10 mouse cellular contexts compared by ENCODE assay signal in genomic region chr16:33005216-33005615, GRCm38 (mm10). TPM values are rescaled to one million over a fixed set of nuclear protein-coding genes. Genes with fewer than 3 reads are reported as not detected.
DNase-seq lines count a peak whose midpoint lies in the region; ATAC-seq and TF ChIP-seq lines count a peak whose summit lies in the region.
"Had no signal": no experiment of that assay in that cellular context is flagged by ENCODE, and none has a peak within 500 bp of the region (broad histone marks: within the 10 kb centered on the region; RNA-seq: fewer than 3 reads in every experiment).

No protein-coding gene starts in this region.

- H3K4me3 ChIP-seq in forebrain, postnatal 0 days (ENCODE audit: low read depth, low read length), result no peak overlapping the region
- H3K4me3 ChIP-seq in forebrain, embryonic 15.5 days, result no peak overlapping the region
- no peak overlapping the region for H3K4me3 ChIP-seq in midbrain, embryonic 15.5 days
- H3K4me3 ChIP-seq in midbrain, embryonic 13.5 days (replicated peaks), result no peak overlapping the region
- H3K4me3 ChIP-seq: limb, embryonic 12.5 days had no signal

- H3K4me2 ChIP-seq in forebrain, postnatal 0 days (ENCODE audit: low read depth), result no peak overlapping the region
- no peak overlapping the region for H3K4me2 ChIP-seq in forebrain, embryonic 15.5 days (replicated peaks)
- no peak overlapping the region for H3K4me2 ChIP-seq in midbrain, embryonic 15.5 days
- no peak overlapping the region for H3K4me2 ChIP-seq in midbrain, embryonic 13.5 days (replicated peaks)
- H3K4me2 ChIP-seq: limb, embryonic 12.5 days had no signal

- no peak for ATAC-seq in forebrain, postnatal 0 days
- ATAC-seq in forebrain, embryonic 15.5 days (replicated peaks), result no peak
- ATAC-seq in midbrain, embryonic 15.5 days (replicated peaks), result no peak
- ATAC-seq in midbrain, embryonic 13.5 days, result no peak
- ATAC-seq in megakaryocyte progenitor cell, adult 5-6 weeks (replicated peaks; ENCODE audit: poor library complexity), result no peak

- WGBS in forebrain, postnatal 0 days, result 12% methylated on average over 9 of the region's 9 CpGs
- WGBS in forebrain, embryonic 15.5 days, result 17% methylated on average over 9 of the region's 9 CpGs
- 42% methylated on average over 9 of the region's 9 CpGs for WGBS in midbrain, embryonic 15.5 days
- WGBS in midbrain, embryonic 13.5 days, result 51% methylated on average over 9 of the region's 9 CpGs

- H3K4me1 ChIP-seq in forebrain, postnatal 0 days (ENCODE audit: insufficient read depth), result no peaks in the 10 kb centered on the region
- peaks cover 12% of the 10 kb centered on the region; the same call in 1 of the 2 replicates for H3K4me1 ChIP-seq in forebrain, embryonic 15.5 days
- no peaks in the 10 kb centered on the region for H3K4me1 ChIP-seq in midbrain, embryonic 15.5 days
- H3K4me1 ChIP-seq in midbrain, embryonic 13.5 days (replicated peaks), result no peaks in the 10 kb centered on the region
- H3K4me1 ChIP-seq: limb, embryonic 12.5 days had no signal

- H3K36me3 ChIP-seq in forebrain, postnatal 0 days (ENCODE audit: insufficient read depth), result peaks cover 41% of the 10 kb centered on the region
- H3K36me3 ChIP-seq in forebrain, embryonic 15.5 days, result peaks cover 48% of the 10 kb centered on the region
- H3K36me3 ChIP-seq in midbrain, embryonic 15.5 days (replicated peaks), result peaks cover 50% of the 10 kb centered on the region
- H3K36me3 ChIP-seq in midbrain, embryonic 13.5 days, result peaks cover 65% of the 10 kb centered on the region

- no peaks in the 10 kb centered on the region for H3K9me3 ChIP-seq in forebrain, postnatal 0 days (ENCODE audit: low read length)
- H3K9me3 ChIP-seq in forebrain, embryonic 15.5 days, result no peaks in the 10 kb centered on the region
- 0 out of 2 replicates have a peak, but pooled peaks cover 2% of the 10 kb centered on the region for H3K9me3 ChIP-seq in midbrain, embryonic 15.5 days
- H3K9me3 ChIP-seq in midbrain, embryonic 13.5 days, result no peaks in the 10 kb centered on the region
- H3K9me3 ChIP-seq: limb, embryonic 12.5 days had no signal

- TF ChIP-seq CTCF in forebrain, postnatal 0 days (IDR thresholded peaks at IDR 0.05; ENCODE audit: low read depth), result no peak

- no peak overlapping the region for H3K27ac ChIP-seq in forebrain, postnatal 0 days (ENCODE audit: low read depth, low read length)
- no peak overlapping the region for H3K27ac ChIP-seq in forebrain, embryonic 15.5 days (replicated peaks)
- H3K27ac ChIP-seq in midbrain, embryonic 15.5 days, result 0 out of 2 replicates have a peak overlapping the region, but pooled peaks have one; percentile 9
- H3K27ac ChIP-seq in midbrain, embryonic 13.5 days, result no peak overlapping the region
- H3K27ac ChIP-seq: limb, embryonic 12.5 days had no signal

- H3K9ac ChIP-seq in forebrain, postnatal 0 days, result no peak overlapping the region
- H3K9ac ChIP-seq in forebrain, embryonic 15.5 days (replicated peaks), result no peak overlapping the region
- no peak overlapping the region for H3K9ac ChIP-seq in midbrain, embryonic 15.5 days
- H3K9ac ChIP-seq in midbrain, embryonic 13.5 days (replicated peaks), result no peak overlapping the region
- H3K9ac ChIP-seq: limb, embryonic 12.5 days had no signal

- H3K27me3 ChIP-seq in forebrain, postnatal 0 days (ENCODE audit: insufficient read depth, low read length), result no peaks in the 10 kb centered on the region
- no peaks in the 10 kb centered on the region for H3K27me3 ChIP-seq in forebrain, embryonic 15.5 days
- no peaks in the 10 kb centered on the region for H3K27me3 ChIP-seq in midbrain, embryonic 15.5 days (replicated peaks)
- H3K27me3 ChIP-seq in midbrain, embryonic 13.5 days, result no peaks in the 10 kb centered on the region
- H3K27me3 ChIP-seq: limb, embryonic 12.5 days had no signal

- DNase-seq in forebrain, postnatal 0 days, result peak; percentile 60
- peak; percentile 5 for DNase-seq in embryo, embryonic 10.5 days (ENCODE audit: low spot score)
- DNase-seq in lung, postnatal 14 days, result peak; percentile 59
- no peak for DNase-seq in kidney, adult 11 months
- DNase-seq: kidney, adult 8-10 months had no signal

RNA-seq across cellular contexts. Expression of gene Iqcg, which starts 50.8 kb away (rescaled TPM):
- 4.6 and 8.3 TPM in 2 replicates for total RNA-seq in forebrain, postnatal 0 days (2014; rRNA removed)
- 3.3 and 6.0 TPM in 2 replicates for polyA plus RNA-seq in forebrain, postnatal 0 days (2015; fragmentation: Nextera tagmentation; extraction: Ambion mirVana)
- 3.1 and 4.7 TPM in 2 replicates for polyA plus RNA-seq in forebrain, embryonic 15.5 days (2015; fragmentation: Nextera tagmentation; extraction: Ambion mirVana)
- polyA plus RNA-seq in midbrain, embryonic 15.5 days (2015; fragmentation: Nextera tagmentation; extraction: Ambion mirVana), result 6.4 and 7.1 TPM in 2 replicates
- polyA plus RNA-seq in midbrain, embryonic 13.5 days (2015; fragmentation: Nextera tagmentation; extraction: Ambion mirVana), result 5.7 and 5.9 TPM in 2 replicates
- total RNA-seq in megakaryocyte progenitor cell, adult 5-6 weeks (2015), result 1.3 and 2.5 TPM in 2 replicates
- 2.5 and 6.6 TPM in 2 replicates for total RNA-seq in megakaryocyte progenitor cell, adult 5-6 weeks (2017)

RNA-seq across cellular contexts. Expression of gene Rpl35a, which starts 51.0 kb away (rescaled TPM):
- total RNA-seq in forebrain, postnatal 0 days (2014; rRNA removed), result 721 and 854 TPM in 2 replicates
- polyA plus RNA-seq in forebrain, postnatal 0 days (2015; fragmentation: Nextera tagmentation; extraction: Ambion mirVana), result 482 and 654 TPM in 2 replicates
- polyA plus RNA-seq in forebrain, embryonic 15.5 days (2015; fragmentation: Nextera tagmentation; extraction: Ambion mirVana), result 534 and 571 TPM in 2 replicates
- polyA plus RNA-seq in midbrain, embryonic 15.5 days (2015; fragmentation: Nextera tagmentation; extraction: Ambion mirVana), result 404 and 412 TPM in 2 replicates
- polyA plus RNA-seq in midbrain, embryonic 13.5 days (2015; fragmentation: Nextera tagmentation; extraction: Ambion mirVana), result 592 and 613 TPM in 2 replicates
- total RNA-seq in megakaryocyte progenitor cell, adult 5-6 weeks (2015), result 2,569 and 2,723 TPM in 2 replicates
- total RNA-seq in megakaryocyte progenitor cell, adult 5-6 weeks (2017), result 1,815 and 2,269 TPM in 2 replicates

RNA-seq across cellular contexts. Expression of gene Lmln, which starts 57.1 kb away (rescaled TPM):
- 7.3 and 16.6 TPM in 2 replicates for total RNA-seq in forebrain, postnatal 0 days (2014; rRNA removed)
- polyA plus RNA-seq in forebrain, postnatal 0 days (2015; fragmentation: Nextera tagmentation; extraction: Ambion mirVana), result 0.87 and 3.0 TPM in 2 replicates
- polyA plus RNA-seq in forebrain, embryonic 15.5 days (2015; fragmentation: Nextera tagmentation; extraction: Ambion mirVana), result 3.3 and 3.7 TPM in 2 replicates
- 5.1 and 6.6 TPM in 2 replicates for polyA plus RNA-seq in midbrain, embryonic 15.5 days (2015; fragmentation: Nextera tagmentation; extraction: Ambion mirVana)
- polyA plus RNA-seq in midbrain, embryonic 13.5 days (2015; fragmentation: Nextera tagmentation; extraction: Ambion mirVana), result 4.4 and 5.3 TPM in 2 replicates
- total RNA-seq in megakaryocyte progenitor cell, adult 5-6 weeks (2015), result 1.4 and 2.0 TPM in 2 replicates
- 2.4 and 4.6 TPM in 2 replicates for total RNA-seq in megakaryocyte progenitor cell, adult 5-6 weeks (2017)
